In the genomic region with DNA sequence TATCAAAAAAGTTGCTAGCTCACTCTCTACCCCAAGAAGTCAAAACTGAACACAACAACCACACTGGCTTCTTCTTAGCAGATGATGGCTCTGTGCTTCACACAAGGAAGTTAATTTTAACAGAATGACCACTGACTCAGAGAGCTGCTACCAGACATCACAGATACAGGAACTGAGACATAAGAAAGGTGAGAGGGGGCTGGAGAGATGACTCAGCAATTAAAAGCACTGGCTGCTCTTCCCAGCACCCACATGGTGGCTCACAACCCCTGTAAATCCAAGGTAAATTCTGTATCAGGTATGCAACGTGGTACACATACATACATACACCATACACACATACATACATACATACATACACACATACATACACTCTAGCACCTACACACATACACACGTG, we compare ENCODE assay signal across 1 mouse cellular context.
A peak's percentile ranks its signal among the peaks of the same experiment; 100 is the strongest.
TF ChIP-seq lines count a peak whose summit lies in the region.

No protein-coding gene starts in this region.

TF ChIP-seq in CH12.LX, 34 proteins besides CTCF, POLR2A, EP300 and RAD21 (continued from another document):
- peak; percentile 93 for TF ChIP-seq ETS1 (conservative IDR thresholded peaks at IDR 0.05; ENCODE audit: low read depth, low read length)
- TF ChIP-seq MAX (IDR thresholded peaks at IDR 0.05; ENCODE audit: low read length), result peak; percentile 78
- peak; percentile 57 for TF ChIP-seq BHLHE40 (IDR thresholded peaks at IDR 0.05; ENCODE audit: low read depth, low read length)
- TF ChIP-seq POLR2AphosphoS2 (IDR thresholded peaks at IDR 0.05; ENCODE audit: low read depth, low read length), result no peak
- peak; percentile 74; the same call in 1 of the 2 replicates for TF ChIP-seq MEF2A (IDR thresholded peaks at IDR 0.05; ENCODE audit: borderline replicate concordance, low read depth, low read length)
- TF ChIP-seq MAZ (IDR thresholded peaks at IDR 0.05; ENCODE audit: low read depth, low read length), result 0 out of 2 replicates have a peak, but pooled peaks have one; percentile 84
- TF ChIP-seq NELFE (IDR thresholded peaks at IDR 0.05; ENCODE audit: low read depth, low read length), result no peak
- TF ChIP-seq SMC3 (IDR thresholded peaks at IDR 0.05; ENCODE audit: low read depth, low read length), result peak; percentile 50
- TF ChIP-seq ZNF384 (IDR thresholded peaks at IDR 0.05; ENCODE audit: low read depth, low read length), result no peak
- no peak for TF ChIP-seq HCFC1 (IDR thresholded peaks at IDR 0.05; ENCODE audit: low read depth, low read length)
- 0 out of 2 replicates have a peak, but pooled peaks have one; percentile 41 for TF ChIP-seq RCOR1 (conservative IDR thresholded peaks at IDR 0.05; ENCODE audit: low read depth, low read length)
- TF ChIP-seq MXI1 (IDR thresholded peaks at IDR 0.05; ENCODE audit: low read depth, low read length), result no peak; the same call in 1 of the 2 replicates
- no peak for TF ChIP-seq TBP (conservative IDR thresholded peaks at IDR 0.05; ENCODE audit: low read depth, low read length)
- TF ChIP-seq MYC (IDR thresholded peaks at IDR 0.05; ENCODE audit: low read depth, low read length), result peak; percentile 96
- peak; percentile 71 for TF ChIP-seq ELF1 (IDR thresholded peaks at IDR 0.05; ENCODE audit: low read depth, low read length)
- no peak for TF ChIP-seq UBTF (IDR thresholded peaks at IDR 0.05; ENCODE audit: low read depth, low read length)
- TF ChIP-seq SIN3A (IDR thresholded peaks at IDR 0.05; ENCODE audit: low read length), result peak; percentile 76; the same call in 1 of the 2 replicates
- TF ChIP-seq ZMIZ1 (IDR thresholded peaks at IDR 0.05; ENCODE audit: low read depth, low read length), result no peak
